Mouse (Mus musculus): Measurements from ENCODE around the gene Ankrd34c. TPM values are rescaled to one million over a fixed set of nuclear protein-coding genes. Genes with fewer than 3 reads are reported as not detected.

Ankrd34c gene
- not detected for polyA plus RNA-seq (2017; shearing (Covaris generic))

GRCm38 (mm10) chr9:89738295-89738694, at the start of gene Ankrd34c:
TSS of gene Ankrd34c (minus strand) at chr9:89738475.

GRCm38 (mm10) chr9:89704265-89705196, 33.7 kb downstream of the Ankrd34c start, which contains the start of gene Tmed3:
TSS of gene Tmed3 (minus strand) at chr9:89705068.

Other genes with a start within 250 kb of the Ankrd34c start
- gene Minar1, start 115.3 kb downstream of the Ankrd34c start, polyA plus RNA-seq (2017; shearing (Covaris generic)), result not detected
- 16.2 TPM for gene Tmed3, start 33.4 kb downstream of the Ankrd34c start, polyA plus RNA-seq (2017; shearing (Covaris generic))
- not detected for gene Rasgrf1, start 171.4 kb upstream of the Ankrd34c start, polyA plus RNA-seq (2017; shearing (Covaris generic))

Data from naive thymus-derived CD4-positive, alpha-beta T cell, adult 5 months (primary cell).